Mouse (Mus musculus) lung, postnatal 0 days (tissue): ENCODE measurements around the gene Tnfrsf12a. TPM values are rescaled to one million over a fixed set of nuclear protein-coding genes. Genes with fewer than 3 reads are reported as not detected.

Experiments used
- ATAC-seq: fragments of 200-750 bp; cut with Nextera tagmentation; 2 replicates; pipeline ENCODE4 v1.8.0; 2017; ENCODE audit warnings: moderate library complexity
- DNase-seq: peaks from one replicate; pipeline ENCODE4 v3.0.0-alpha.2; 2016; ENCODE audit warnings: low spot score
- H3K27ac ChIP-seq: fragments of 300-500 bp; sonication (generic); 2 replicates; pipeline ENCODE4 v1.5.1; 2014; ENCODE audit warnings: antibody characterized with exemption, mild to moderate bottlenecking, low read length, mixed read lengths
- H3K27me3 ChIP-seq: fragments of 300-500 bp; sonication (generic); replicated peaks from 2 replicates; pipeline ENCODE4 v1.6.1; 2014; ENCODE audit warnings: low read length, mixed read lengths; ENCODE audit not compliant: insufficient read depth
- H3K36me3 ChIP-seq: fragments of 300-500 bp; sonication (generic); 2 replicates; pipeline ENCODE4 v1.6.1; 2014; ENCODE audit warnings: low read length, mixed read lengths; ENCODE audit not compliant: insufficient read depth
- H3K4me1 ChIP-seq: fragments of 300-500 bp; sonication (generic); 2 replicates; pipeline ENCODE4 v1.6.1; 2014; ENCODE audit warnings: antibody characterized with exemption, low read depth, low read length, mixed read lengths; ENCODE audit not compliant: insufficient read depth
- H3K4me2 ChIP-seq: fragments of 300-500 bp; sonication (generic); replicated peaks from 2 replicates; pipeline ENCODE4 v1.6.1; 2014; ENCODE audit warnings: low read depth, mild to moderate bottlenecking, low read length, moderate library complexity, mixed read lengths
- H3K4me3 ChIP-seq: fragments of 300-500 bp; sonication (generic); 2 replicates; pipeline ENCODE4 v1.5.1; 2014; ENCODE audit warnings: low read depth, low read length
- H3K9ac ChIP-seq: fragments of 300-500 bp; sonication (generic); replicated peaks from 2 replicates; pipeline ENCODE4 v1.6.1; 2014; ENCODE audit warnings: low read depth, mild to moderate bottlenecking
- H3K9me3 ChIP-seq: fragments of 300-500 bp; sonication (generic); 2 replicates; pipeline ENCODE4 v1.6.1; 2016; ENCODE audit warnings: low read length, mixed read lengths
- CTCF ChIP-seq: IDR thresholded peaks from 2 replicates; pipeline ENCODE4 v1.5.1; 2016; ENCODE audit warnings: antibody characterized with exemption, mild to moderate bottlenecking
- EP300 ChIP-seq: IDR thresholded peaks from 2 replicates; pipeline ENCODE4 v1.6.1; 2016; ENCODE audit warnings: antibody characterized with exemption, mild to moderate bottlenecking, control low read depth
- WGBS: fragments of 180-500 bp; shearing (Covaris S2); extraction: QIAGEN DNeasy Blood & Tissue Kit; methylation state at CpG from one replicate; pipeline ENCODE4 v1.1.7; 2014; 5-methylcytosine and 5-hydroxymethylcytosine counted together
- polyA plus RNA-seq: library from polyadenylated mRNA; unstranded; fragments of >200 nt; fragmentation: Nextera tagmentation; extraction: Ambion mirVana; gene quantifications from 2 replicates; pipeline ENCODE4 v1.2.1, GENCODE M21; 2015

Gene Tnfrsf12a
- polyA plus RNA-seq, 1 experiment from 2014 or later = 50.4 TPM

DNA sequence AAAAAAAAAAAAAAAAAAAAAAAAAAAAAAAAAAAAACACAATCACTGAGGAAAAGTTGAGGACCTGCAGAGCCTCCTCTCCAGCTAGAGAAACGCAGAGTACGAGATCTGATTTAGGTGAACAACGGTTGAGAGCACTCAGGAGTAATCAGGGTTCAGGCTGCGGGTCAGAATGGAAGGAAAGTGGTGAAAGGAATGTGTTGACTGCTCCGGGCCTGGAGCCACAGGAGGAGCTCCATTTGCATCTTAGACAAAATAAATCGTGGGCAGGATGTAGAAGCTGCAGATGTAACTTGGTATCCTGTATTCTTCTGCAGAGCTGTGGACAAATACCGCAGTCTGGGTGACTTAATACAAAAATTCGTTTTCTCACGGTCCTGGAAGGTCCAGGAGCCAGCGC lies 31.4 kb downstream of the Tnfrsf12a start:
- no peaks in the 10 kb centered on the region for H3K4me1 ChIP-seq
- no peak overlapping the region for H3K4me3 ChIP-seq
- H3K36me3 ChIP-seq = no peaks in the 10 kb centered on the region
- TF ChIP-seq EP300 (no peak), CTCF (no peak)
- no peaks in the 10 kb centered on the region for H3K9me3 ChIP-seq
- H3K27me3 ChIP-seq = 0 out of 2 replicates have a peak, but pooled peaks cover 5% of the 10 kb centered on the region
- no peak for ATAC-seq
- no peak for DNase-seq
- no peak overlapping the region for H3K9ac ChIP-seq
- 40% methylated on average over 10 of the region's 10 CpGs for WGBS
- no peak overlapping the region for H3K4me2 ChIP-seq
- no peak overlapping the region for H3K27ac ChIP-seq

DNA sequence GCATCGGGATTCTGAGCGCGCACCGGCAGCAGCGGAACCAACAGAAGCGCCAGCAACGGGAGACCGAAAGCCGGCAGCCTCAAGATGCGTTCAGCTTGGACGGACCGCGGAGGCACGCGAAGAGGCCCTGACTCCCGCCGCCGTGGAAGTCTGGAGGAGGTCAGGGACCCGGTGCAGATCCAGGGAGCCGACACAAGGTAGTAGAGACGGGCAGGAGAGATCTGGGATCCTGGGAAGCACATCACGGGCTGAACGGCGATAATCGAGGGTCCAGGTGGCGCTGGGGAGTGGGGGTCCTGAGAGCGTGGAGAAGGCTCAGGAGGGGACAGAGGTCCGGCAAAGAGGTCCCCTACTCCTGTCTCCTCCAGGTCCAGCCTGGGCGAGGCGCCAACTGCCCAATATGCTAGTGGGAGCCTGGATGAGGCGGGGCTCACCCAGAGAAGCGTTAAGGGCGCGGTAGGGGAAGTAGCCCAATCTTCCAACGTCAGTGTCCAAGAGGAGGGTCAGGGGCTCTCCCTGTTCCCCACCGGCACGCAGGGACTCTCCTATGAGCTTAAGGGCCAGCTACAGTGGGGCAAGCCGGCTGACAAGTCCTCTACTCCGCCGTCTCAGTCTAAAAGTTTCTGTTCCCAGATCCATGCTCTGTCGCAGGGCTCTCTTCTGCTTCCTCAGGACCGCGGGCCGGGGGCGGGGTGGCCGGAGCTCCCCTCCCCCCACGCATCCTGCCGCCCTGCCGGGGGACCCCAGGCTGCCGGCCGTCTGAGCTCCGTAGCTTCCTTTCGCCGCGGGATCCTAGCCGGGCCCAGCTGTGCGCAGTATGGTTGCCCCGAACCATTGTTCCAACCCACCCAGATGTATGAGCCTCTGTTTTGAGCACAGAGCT lies 32.4 kb downstream of the Tnfrsf12a start, which contains the start of gene Mmp25:
TSS of gene Mmp25 (minus strand) at position 665 of the 883 bp plus-strand sequence.
- Histone ChIP-seq H3K27me3 (0 out of 2 replicates have a peak, but pooled peaks cover 5% of the 10 kb centered on the region), H3K4me3 (peak within 1 kb of the TSS; percentile 44), H3K36me3 (no peaks in the 10 kb centered on the region), H3K9ac (no peak within 1 kb of the TSS), H3K27ac (no peak within 1 kb of the TSS), H3K4me2 (peak within 1 kb of the TSS; percentile 84), H3K9me3 (no peaks in the 10 kb centered on the region), H3K4me1 (no peaks in the 10 kb centered on the region)
- ATAC-seq (peak; percentile 23; the same call in 1 of the 2 replicates), DNase-seq (peak; percentile 23)
- no peak for TF ChIP-seq EP300
- TF ChIP-seq CTCF = no peak
- under 1% methylated on average over 56 of the region's 58 CpGs for WGBS

DNA sequence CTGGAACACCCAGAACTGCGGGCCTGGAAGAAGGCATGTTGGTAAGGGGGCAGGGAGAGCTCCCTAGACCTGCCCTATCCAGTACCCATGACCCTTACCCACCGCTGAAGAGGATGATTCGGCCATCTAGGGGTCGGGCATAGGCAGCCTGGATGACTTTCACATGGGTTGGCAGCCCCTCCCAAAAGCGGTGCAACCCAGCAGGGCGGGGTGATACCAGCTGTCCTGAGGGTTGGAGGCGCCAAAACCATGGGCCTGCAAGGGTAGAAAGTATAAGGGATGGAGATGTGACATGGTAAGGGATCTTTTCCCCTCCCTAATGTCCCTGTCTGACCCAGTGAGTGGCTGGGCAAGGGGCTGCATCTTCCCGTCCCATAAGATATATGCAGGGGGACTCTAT lies 46.0 kb downstream of the Tnfrsf12a start:
- 79% methylated on average over 8 of the region's 8 CpGs for WGBS
- TF ChIP-seq EP300 = no peak
- no peak for TF ChIP-seq CTCF

DNA sequence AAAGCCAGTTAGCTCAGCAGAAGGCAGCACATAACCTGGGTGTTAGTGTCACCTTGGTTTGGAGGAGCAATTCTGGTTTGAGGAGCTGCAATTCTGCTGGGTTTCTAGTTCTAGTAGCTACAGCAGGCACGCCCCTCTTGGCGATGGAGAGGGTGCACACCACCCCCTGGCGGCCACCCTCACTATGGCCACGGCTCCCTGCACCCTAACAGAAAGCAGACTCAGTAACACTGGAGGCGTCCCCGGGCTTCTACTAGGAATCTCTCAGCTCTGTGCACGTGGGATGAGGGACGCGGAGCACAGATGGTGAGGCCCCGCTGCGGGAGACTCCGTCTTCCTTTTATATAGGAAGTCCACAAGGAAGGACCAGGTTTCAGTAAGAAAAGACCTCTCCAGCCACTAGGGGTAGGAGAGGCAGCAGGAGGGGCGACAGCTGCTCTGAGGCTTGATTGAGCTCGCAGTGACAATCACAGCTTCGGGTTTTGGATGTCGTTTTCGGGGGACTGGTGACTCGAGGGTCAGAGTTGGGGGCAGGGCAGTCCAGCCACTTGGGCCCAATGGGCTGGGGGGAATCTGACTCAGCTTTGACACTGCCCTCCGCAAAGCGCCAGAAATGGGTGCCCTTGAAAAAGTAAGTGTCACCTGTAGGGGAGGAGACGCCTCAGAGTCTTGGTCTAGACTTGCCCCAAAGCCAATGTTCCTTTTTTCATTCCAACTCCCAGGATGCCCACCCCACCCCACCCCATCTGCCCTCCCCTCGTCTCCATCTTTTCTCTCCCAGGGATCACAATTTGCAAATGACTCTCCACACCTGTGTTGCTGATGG lies 46.9 kb downstream of the Tnfrsf12a start:
- no peak overlapping the region for H3K4me3 ChIP-seq
- ATAC-seq (peak; percentile 89), DNase-seq (peak; percentile 82)
- no peaks in the 10 kb centered on the region for H3K36me3 ChIP-seq
- no peak overlapping the region for H3K9ac ChIP-seq
- 11% methylated on average over 22 of the region's 22 CpGs for WGBS
- H3K27me3 ChIP-seq = no peaks in the 10 kb centered on the region
- peaks cover 4% of the 10 kb centered on the region; the same call in 1 of the 2 replicates for H3K4me1 ChIP-seq
- H3K27ac ChIP-seq = no peak overlapping the region
- TF ChIP-seq CTCF (peak; percentile 90), EP300 (no peak)
- peak overlapping the region; percentile 37 for H3K4me2 ChIP-seq
- H3K9me3 ChIP-seq = no peaks in the 10 kb centered on the region

More for the DNA sequence above, 46.0 kb downstream of the Tnfrsf12a start:
- no peak overlapping the region for H3K9ac ChIP-seq
- no peak overlapping the region for H3K4me2 ChIP-seq
- H3K4me3 ChIP-seq = no peak overlapping the region
- no peaks in the 10 kb centered on the region for H3K36me3 ChIP-seq
- DNase-seq (no peak), ATAC-seq (no peak)
- no peak overlapping the region for H3K27ac ChIP-seq
- no peaks in the 10 kb centered on the region for H3K27me3 ChIP-seq
- H3K9me3 ChIP-seq = no peaks in the 10 kb centered on the region
- H3K4me1 ChIP-seq = peaks cover 4% of the 10 kb centered on the region; the same call in 1 of the 2 replicates

DNA sequence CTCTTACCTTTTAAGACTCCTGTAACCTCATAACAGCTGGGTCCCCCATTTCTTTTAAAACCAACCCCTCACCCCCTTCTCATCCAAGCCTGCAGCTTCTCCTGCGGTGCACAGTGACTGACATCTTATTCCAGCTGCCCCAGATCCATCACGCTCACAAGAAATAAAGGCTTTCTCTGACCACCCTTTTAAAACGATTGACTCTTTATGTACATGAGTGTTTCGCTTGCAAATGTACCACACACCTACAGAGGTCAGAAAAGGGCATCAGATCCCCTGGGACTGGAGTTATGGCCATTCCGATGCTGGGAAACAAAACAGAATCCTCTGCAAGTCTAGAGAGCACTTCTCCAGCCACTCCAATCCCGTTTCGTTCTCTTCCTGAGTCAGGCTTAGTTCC lies 49.5 kb downstream of the Tnfrsf12a start:
- H3K27ac ChIP-seq = no peak overlapping the region
- no peak overlapping the region for H3K4me3 ChIP-seq
- no peaks in the 10 kb centered on the region for H3K27me3 ChIP-seq
- 24% methylated on average over 7 of the region's 7 CpGs for WGBS
- H3K9ac ChIP-seq = no peak overlapping the region
- no peaks in the 10 kb centered on the region for H3K9me3 ChIP-seq
- TF ChIP-seq CTCF (no peak), EP300 (no peak)
- peaks cover 4% of the 10 kb centered on the region; the same call in 1 of the 2 replicates for H3K4me1 ChIP-seq
- no peak for ATAC-seq
- no peak for DNase-seq
- no peaks in the 10 kb centered on the region for H3K36me3 ChIP-seq
- no peak overlapping the region for H3K4me2 ChIP-seq

Other genes starting within 250 kb of the Tnfrsf12a start
- gene Vmn2r117, start 197.8 kb downstream of the Tnfrsf12a start, polyA plus RNA-seq = not detected in 2 replicates
- 10.5 and 11.5 TPM in 2 replicates for gene Zfp213, start 113.2 kb downstream of the Tnfrsf12a start, polyA plus RNA-seq
- 5.0 and 5.5 TPM in 2 replicates for gene Zfp13, start 78.0 kb downstream of the Tnfrsf12a start, polyA plus RNA-seq
- not detected in 2 replicates for gene Zscan10, start 76.6 kb downstream of the Tnfrsf12a start, polyA plus RNA-seq
- gene Mmp25, start 32.2 kb downstream of the Tnfrsf12a start, polyA plus RNA-seq = 0.29 and 0.36 TPM in 2 replicates
- 7.1 and 8.7 TPM in 2 replicates for gene Bicdl2, start 17.0 kb downstream of the Tnfrsf12a start, polyA plus RNA-seq
- gene Hcfc1r1, start 3.9 kb downstream of the Tnfrsf12a start, polyA plus RNA-seq = 104 and 107 TPM in 2 replicates
- 18.1 and 18.6 TPM in 2 replicates for gene Thoc6, start 3.6 kb downstream of the Tnfrsf12a start, polyA plus RNA-seq
- gene Cldn6, start 1.8 kb upstream of the Tnfrsf12a start, polyA plus RNA-seq = 5.9 and 6.3 TPM in 2 replicates
- 0.44 and 0.76 TPM in 2 replicates for gene Cldn9, start 6.6 kb upstream of the Tnfrsf12a start, polyA plus RNA-seq
- gene 1520401A03Rik, start 45.3 kb upstream of the Tnfrsf12a start, polyA plus RNA-seq = 0.20 TPM in 1 of 2 replicates, not detected in the other
- 10.4 and 11.5 TPM in 2 replicates for gene Pkmyt1, start 48.9 kb upstream of the Tnfrsf12a start, polyA plus RNA-seq
- gene Paqr4, start 63.4 kb upstream of the Tnfrsf12a start, polyA plus RNA-seq = 45.2 and 47.7 TPM in 2 replicates
- gene Kremen2, start 68.4 kb upstream of the Tnfrsf12a start, polyA plus RNA-seq = 0.41 and 0.52 TPM in 2 replicates
- 43.1 and 43.5 TPM in 2 replicates for gene Flywch1, start 94.1 kb upstream of the Tnfrsf12a start, polyA plus RNA-seq
- 14.7 and 18.6 TPM in 2 replicates for gene Flywch2, start 108.6 kb upstream of the Tnfrsf12a start, polyA plus RNA-seq
- gene Srrm2, start 113.1 kb upstream of the Tnfrsf12a start, polyA plus RNA-seq = 284 and 354 TPM in 2 replicates
- 803 and 893 TPM in 2 replicates for gene Elob, start 151.7 kb upstream of the Tnfrsf12a start, polyA plus RNA-seq
- gene Prss33, start 158.6 kb upstream of the Tnfrsf12a start, polyA plus RNA-seq = not detected in 2 replicates
- gene Prss32, start 166.4 kb upstream of the Tnfrsf12a start, polyA plus RNA-seq = not detected in 2 replicates
- gene Prss41, start 166.7 kb upstream of the Tnfrsf12a start, polyA plus RNA-seq = 0.40 and 0.63 TPM in 2 replicates
- gene Prss21, start 190.6 kb upstream of the Tnfrsf12a start, polyA plus RNA-seq = not detected in 2 replicates
- gene Dcpp1, start 203.4 kb upstream of the Tnfrsf12a start, polyA plus RNA-seq = 0.25 TPM in 1 of 2 replicates, not detected in the other
- gene Dcpp2, start 203.4 kb upstream of the Tnfrsf12a start, polyA plus RNA-seq = not detected in 2 replicates
- gene Dcpp3, start 240.0 kb upstream of the Tnfrsf12a start, polyA plus RNA-seq = 0.35 and 0.64 TPM in 2 replicates